Mouse (Mus musculus): ENCODE measurements around the gene Olfr641.

DNA sequence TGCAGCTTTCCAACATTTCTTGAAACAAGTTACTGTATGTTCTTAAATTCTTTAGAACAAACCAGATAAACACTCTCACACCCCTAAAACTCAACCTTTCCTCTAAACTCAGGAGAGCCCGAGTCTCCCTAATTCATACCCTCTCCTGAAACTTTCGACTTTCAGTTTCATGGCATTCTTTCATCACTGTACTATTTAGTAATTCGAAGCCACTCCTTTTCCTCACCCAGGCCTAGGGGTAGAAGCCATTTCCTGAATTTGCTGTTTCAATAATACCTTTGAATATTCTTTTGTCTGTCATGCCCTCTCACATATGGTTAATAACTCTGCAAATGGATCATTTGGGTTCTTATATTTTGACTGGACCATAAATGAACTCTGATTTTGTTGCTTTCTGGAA, 8.3 kb upstream of the Olfr641 start:
- TF ChIP-seq CTCF (IDR thresholded peaks at IDR 0.05; ENCODE audit: control insufficient read depth, insufficient read depth, low read length) (no peak), POLR2A (IDR thresholded peaks at IDR 0.05; ENCODE audit: borderline replicate concordance, control insufficient read depth, low read depth, low read length) (no peak)
